Mouse (Mus musculus): ENCODE measurements at regions not wholly inside any gene's neighbourhood (a gene's known extent, or its start where the extent isn't known, plus 50 kb on each side); places are given as distances from the start of the nearest gene placed in this dataset.

DNA sequence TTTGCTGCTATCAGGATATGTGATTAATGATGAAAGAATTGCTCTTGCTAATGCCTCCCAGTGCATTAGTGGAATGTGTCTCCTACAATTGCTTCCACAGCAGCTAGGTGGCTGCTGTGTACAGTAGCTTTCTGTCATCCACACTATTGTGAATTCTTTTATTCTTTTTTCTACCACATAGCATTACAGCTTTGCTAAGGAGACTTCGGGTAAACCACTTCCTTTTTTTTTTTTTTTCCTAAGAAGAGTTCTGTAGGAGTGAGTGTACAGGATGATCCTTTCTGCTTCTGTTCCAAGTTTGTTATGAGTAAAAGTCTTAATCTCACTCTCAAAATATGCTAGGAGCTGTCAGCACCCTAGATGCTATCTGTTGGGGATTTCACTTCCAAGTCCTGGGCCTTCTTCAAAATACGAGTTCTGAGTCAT lies 110.6 kb downstream of the Rassf9 start:
- ATAC-seq = peak; percentile 89
- in situ Hi-C loops (cut with MboI; ENCODE audit: low pct_unique_long_range_greater_than_20kb) = loop anchor here (10.0 kb wide), 1 partner anchor 128 kb away; the partner anchor contains the start of gene Nts
- peak; percentile 38 for TF ChIP-seq CTCF (IDR thresholded peaks at IDR 0.05)
- H3K27me3 ChIP-seq = no peaks in the 10 kb centered on the region
- ChIA-PET POLR2A (no interaction called here), CTCF (interaction anchor here (0.7 to 1.8 kb wide), 3 partner anchors 8 to 48 kb away, joined by 3 to 6 read pairs (median 3); no protein-coding TSS in a partner anchor)
- peak; percentile 61 for DNase-seq (ENCODE audit: low read depth, low spot score)

DNA sequence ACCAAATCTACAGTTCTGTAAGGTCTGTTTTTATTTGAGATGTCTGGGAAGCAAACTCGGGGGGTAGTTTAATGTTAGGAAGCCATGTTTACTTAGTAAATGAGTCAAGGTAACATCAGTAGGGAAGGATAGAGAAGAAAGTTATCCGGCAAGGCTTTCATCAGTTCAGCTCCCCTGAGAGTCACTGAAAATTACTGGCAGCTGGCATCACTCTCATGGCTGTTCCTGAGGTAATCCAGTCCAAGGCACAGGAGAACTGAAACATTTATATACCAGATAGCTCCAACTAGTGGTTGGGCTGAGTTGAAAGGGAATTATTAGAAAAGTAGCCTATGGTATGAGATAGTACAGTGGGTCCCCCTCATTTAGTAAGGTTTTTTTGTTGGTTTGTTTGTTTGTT lies 106.7 kb downstream of the Rassf9 start:
- CTCF ChIA-PET = interaction anchor here (1.2 to 1.4 kb wide), 2 partner anchors 30 to 61 kb away, joined by 3 read pairs; no protein-coding TSS in a partner anchor
- TF ChIP-seq CTCF (IDR thresholded peaks at IDR 0.05) = peak; percentile 41

GRCm38 (mm10) chr10:102615962-102616595 lies 104.1 kb downstream of the Rassf9 start:
- POLR2A ChIA-PET = no interaction called here
- no peak for ATAC-seq
- no peak for TF ChIP-seq CTCF (IDR thresholded peaks at IDR 0.05)
- H3K27me3 ChIP-seq = no peaks in the 10 kb centered on the region
- DNase-seq (ENCODE audit: low read depth, low spot score) = no peak
- CTCF ChIA-PET = interaction anchor here (1.3 to 1.4 kb wide), 2 partner anchors 30 to 38 kb away, joined by 3 to 4 read pairs; no protein-coding TSS in a partner anchor
- in situ Hi-C loops (cut with MboI; ENCODE audit: low pct_unique_long_range_greater_than_20kb) = no loop called here

More for the DNA sequence above, 106.7 kb downstream of the Rassf9 start:
- no peaks in the 10 kb centered on the region for H3K27me3 ChIP-seq
- in situ Hi-C loops (cut with MboI; ENCODE audit: low pct_unique_long_range_greater_than_20kb) = no loop called here
- DNase-seq (ENCODE audit: low read depth, low spot score) (no peak), ATAC-seq (no peak)
- POLR2A ChIA-PET = no interaction called here
